Mouse (Mus musculus) adrenal gland, adult (tissue): ENCODE measurements around the gene Parp11.

Experiments used
- DNase-seq, 2 experiments: peaks; one replicate each; pipeline ENCODE4 v3.0.0; 2022 to 2023; ENCODE audit warnings: low spot score in 1 of 2; ENCODE audit not compliant: inconsistent age in 2 of 2

Parp11 gene

GRCm38 (mm10) chr6:127541617-127542374, 95.2 kb downstream of the Parp11 start:
- DNase-seq = peak; percentile 48 to 86
